Mouse (Mus musculus): ENCODE measurements around the gene Slc27a3. TPM values are rescaled to one million over a fixed set of nuclear protein-coding genes. Genes with fewer than 3 reads are reported as not detected.

Slc27a3 gene
- polyA plus RNA-seq, 1 experiment from 2014 or later = 34.6 TPM

GRCm38 (mm10) chr3:90420696-90421095 lies 31.0 kb upstream of the Slc27a3 start:
- H3K36me3 ChIP-seq = peaks cover 67% of the 10 kb centered on the region
- 84% methylated on average over 6 of the region's 6 CpGs for WGBS
- H3K4me3 ChIP-seq (replicated peaks) = no peak overlapping the region
- H3K27me3 ChIP-seq = no peaks in the 10 kb centered on the region
- H3K27ac ChIP-seq (replicated peaks) = no peak overlapping the region
- no peak overlapping the region for H3K9ac ChIP-seq
- H3K9me3 ChIP-seq (replicated peaks) = no peaks in the 10 kb centered on the region
- ATAC-seq (ENCODE audit: insufficient number of reproducible peaks, low FRiP score, low TSS enrichment, low read depth) = no peak
- H3K4me1 ChIP-seq = no peaks in the 10 kb centered on the region
- H3K4me2 ChIP-seq (replicated peaks) = no peak overlapping the region

- Histone ChIP-seq H3K9ac (no peak overlapping the region), H3K36me3 (peaks cover 74% of the 10 kb centered on the region), H3K4me2 (replicated peaks) (no peak overlapping the region), H3K9me3 (replicated peaks) (no peaks in the 10 kb centered on the region), H3K4me1 (no peaks in the 10 kb centered on the region), H3K4me3 (replicated peaks) (no peak overlapping the region), H3K27me3 (no peaks in the 10 kb centered on the region), H3K27ac (replicated peaks) (no peak overlapping the region)
- WGBS = 55% methylated on average over 3 of the region's 3 CpGs
- ATAC-seq (ENCODE audit: insufficient number of reproducible peaks, low FRiP score, low TSS enrichment, low read depth) = no peak
Observed at GRCm38 (mm10) chr3:90413011-90413396, 23.3 kb upstream of the Slc27a3 start.

GRCm38 (mm10) chr3:90412312-90413010 lies 22.7 kb upstream of the Slc27a3 start:
- Histone ChIP-seq H3K4me1 (no peaks in the 10 kb centered on the region), H3K36me3 (peaks cover 74% of the 10 kb centered on the region), H3K27me3 (no peaks in the 10 kb centered on the region), H3K9ac (no peak overlapping the region), H3K9me3 (replicated peaks) (no peaks in the 10 kb centered on the region), H3K4me3 (replicated peaks) (no peak overlapping the region), H3K4me2 (replicated peaks) (no peak overlapping the region), H3K27ac (replicated peaks) (no peak overlapping the region)
- 48% methylated on average over 5 of the region's 5 CpGs for WGBS
- ATAC-seq (ENCODE audit: insufficient number of reproducible peaks, low FRiP score, low TSS enrichment, low read depth) = no peak

GRCm38 (mm10) chr3:90408721-90409120 lies 19.0 kb upstream of the Slc27a3 start:
- H3K9ac ChIP-seq = no peak overlapping the region
- no peaks in the 10 kb centered on the region for H3K4me1 ChIP-seq
- no peaks in the 10 kb centered on the region for H3K27me3 ChIP-seq
- H3K4me2 ChIP-seq (replicated peaks) = no peak overlapping the region
- 91% methylated on average over 3 of the region's 3 CpGs for WGBS
- H3K27ac ChIP-seq (replicated peaks) = no peak overlapping the region
- no peaks in the 10 kb centered on the region for H3K9me3 ChIP-seq (replicated peaks)
- ATAC-seq (ENCODE audit: insufficient number of reproducible peaks, low FRiP score, low TSS enrichment, low read depth) = no peak
- H3K36me3 ChIP-seq = peaks cover 77% of the 10 kb centered on the region
- H3K4me3 ChIP-seq (replicated peaks) = no peak overlapping the region

GRCm38 (mm10) chr3:90406414-90406813 lies 16.7 kb upstream of the Slc27a3 start:
- H3K4me3 ChIP-seq (replicated peaks) = no peak overlapping the region
- no peak for ATAC-seq (ENCODE audit: insufficient number of reproducible peaks, low FRiP score, low TSS enrichment, low read depth)
- no peaks in the 10 kb centered on the region for H3K27me3 ChIP-seq
- no peak overlapping the region for H3K9ac ChIP-seq
- no peak overlapping the region for H3K27ac ChIP-seq (replicated peaks)
- 96% methylated on average over 5 of the region's 5 CpGs for WGBS
- no peaks in the 10 kb centered on the region for H3K4me1 ChIP-seq
- H3K4me2 ChIP-seq (replicated peaks) = no peak overlapping the region
- peaks cover 94% of the 10 kb centered on the region for H3K36me3 ChIP-seq
- H3K9me3 ChIP-seq (replicated peaks) = no peaks in the 10 kb centered on the region

- Histone ChIP-seq H3K27ac (replicated peaks) (no peak overlapping the region), H3K4me3 (replicated peaks) (no peak overlapping the region), H3K4me1 (no peaks in the 10 kb centered on the region), H3K9ac (no peak overlapping the region), H3K9me3 (replicated peaks) (no peaks in the 10 kb centered on the region), H3K27me3 (no peaks in the 10 kb centered on the region), H3K36me3 (peaks cover 97% of the 10 kb centered on the region), H3K4me2 (replicated peaks) (no peak overlapping the region)
- 84% methylated on average over 4 of the region's 4 CpGs for WGBS
- no peak for ATAC-seq (ENCODE audit: insufficient number of reproducible peaks, low FRiP score, low TSS enrichment, low read depth)
Observed at GRCm38 (mm10) chr3:90404609-90405008, 14.9 kb upstream of the Slc27a3 start.

GRCm38 (mm10) chr3:90404121-90404520 lies 14.4 kb upstream of the Slc27a3 start:
- Histone ChIP-seq H3K4me1 (no peaks in the 10 kb centered on the region), H3K27me3 (no peaks in the 10 kb centered on the region), H3K4me2 (replicated peaks) (no peak overlapping the region), H3K36me3 (peaks cover 97% of the 10 kb centered on the region), H3K4me3 (replicated peaks) (no peak overlapping the region), H3K27ac (replicated peaks) (no peak overlapping the region), H3K9ac (no peak overlapping the region), H3K9me3 (replicated peaks) (no peaks in the 10 kb centered on the region)
- ATAC-seq (ENCODE audit: insufficient number of reproducible peaks, low FRiP score, low TSS enrichment, low read depth) = no peak
- 85% methylated on average over 3 of the region's 3 CpGs for WGBS

GRCm38 (mm10) chr3:90400993-90401392 lies 11.3 kb upstream of the Slc27a3 start:
- no peak overlapping the region for H3K4me2 ChIP-seq (replicated peaks)
- H3K4me3 ChIP-seq (replicated peaks) = no peak overlapping the region
- 71% methylated on average over 4 of the region's 4 CpGs for WGBS
- no peak overlapping the region for H3K27ac ChIP-seq (replicated peaks)
- no peaks in the 10 kb centered on the region for H3K9me3 ChIP-seq (replicated peaks)
- no peak overlapping the region for H3K9ac ChIP-seq
- H3K27me3 ChIP-seq = no peaks in the 10 kb centered on the region
- ATAC-seq (ENCODE audit: insufficient number of reproducible peaks, low FRiP score, low TSS enrichment, low read depth) = no peak
- peaks cover 94% of the 10 kb centered on the region for H3K36me3 ChIP-seq
- H3K4me1 ChIP-seq = no peaks in the 10 kb centered on the region

GRCm38 (mm10) chr3:90395629-90396028 lies 5.9 kb upstream of the Slc27a3 start:
- Histone ChIP-seq H3K27me3 (no peaks in the 10 kb centered on the region), H3K4me1 (peaks cover 12% of the 10 kb centered on the region), H3K9me3 (replicated peaks) (no peaks in the 10 kb centered on the region), H3K27ac (replicated peaks) (no peak overlapping the region), H3K36me3 (peaks cover 92% of the 10 kb centered on the region), H3K4me3 (replicated peaks) (no peak overlapping the region), H3K9ac (no peak overlapping the region), H3K4me2 (replicated peaks) (no peak overlapping the region)
- no peak for ATAC-seq (ENCODE audit: insufficient number of reproducible peaks, low FRiP score, low TSS enrichment, low read depth)
- 74% methylated on average over 3 of the region's 3 CpGs for WGBS

- H3K27me3 ChIP-seq = no peaks in the 10 kb centered on the region
- WGBS = 90% methylated on average over 3 of the region's 3 CpGs
- no peak overlapping the region for H3K4me3 ChIP-seq (replicated peaks)
- H3K27ac ChIP-seq (replicated peaks) = no peak overlapping the region
- no peak overlapping the region for H3K9ac ChIP-seq
- no peak for ATAC-seq (ENCODE audit: insufficient number of reproducible peaks, low FRiP score, low TSS enrichment, low read depth)
- H3K36me3 ChIP-seq = peaks cover 65% of the 10 kb centered on the region
- no peaks in the 10 kb centered on the region for H3K9me3 ChIP-seq (replicated peaks)
- no peak overlapping the region for H3K4me2 ChIP-seq (replicated peaks)
- peaks cover 41% of the 10 kb centered on the region for H3K4me1 ChIP-seq
Observed at GRCm38 (mm10) chr3:90392661-90393060, 2.9 kb upstream of the Slc27a3 start.

GRCm38 (mm10) chr3:90391941-90392340 lies 2.2 kb upstream of the Slc27a3 start:
- Histone ChIP-seq H3K4me2 (replicated peaks) (no peak overlapping the region), H3K4me1 (peaks cover 48% of the 10 kb centered on the region), H3K27me3 (no peaks in the 10 kb centered on the region), H3K4me3 (replicated peaks) (no peak overlapping the region), H3K9ac (no peak overlapping the region), H3K9me3 (replicated peaks) (no peaks in the 10 kb centered on the region), H3K36me3 (peaks cover 59% of the 10 kb centered on the region), H3K27ac (replicated peaks) (0 out of 2 replicates have a peak overlapping the region, but pooled peaks have one; percentile 95)
- 79% methylated on average over 8 of the region's 8 CpGs for WGBS
- ATAC-seq (ENCODE audit: insufficient number of reproducible peaks, low FRiP score, low TSS enrichment, low read depth) = no peak

- Histone ChIP-seq H3K27me3 (no peaks in the 10 kb centered on the region), H3K9me3 (replicated peaks) (no peaks in the 10 kb centered on the region), H3K4me1 (peaks cover 51% of the 10 kb centered on the region), H3K4me3 (replicated peaks) (no peak overlapping the region), H3K36me3 (peaks cover 55% of the 10 kb centered on the region), H3K9ac (no peak overlapping the region), H3K4me2 (replicated peaks) (no peak overlapping the region), H3K27ac (replicated peaks) (peak overlapping the region; percentile 95)
- 40% methylated on average over 4 of the region's 4 CpGs for WGBS
- no peak for ATAC-seq (ENCODE audit: insufficient number of reproducible peaks, low FRiP score, low TSS enrichment, low read depth)
Observed at GRCm38 (mm10) chr3:90391004-90391403, 1.3 kb upstream of the Slc27a3 start.

Measured in embryonic facial prominence, embryonic 15.5 days (tissue).